Mouse (Mus musculus) cerebellum, adult 2 months (tissue): ENCODE results near the gene Vamp5.

Source experiments
- CTCF ChIP-seq: fragments of 200-500 bp; IDR thresholded peaks from 2 replicates; pipeline ENCODE4 v1.5.1; 2011; ENCODE audit warnings: low read depth, mild to moderate bottlenecking, control low read depth, low read length, moderate library complexity, borderline replicate concordance; ENCODE audit not compliant: insufficient read depth
- POLR2A ChIP-seq: fragments of 200-500 bp; IDR thresholded peaks from 2 replicates; pipeline ENCODE4 v1.6.1; 2011; ENCODE audit warnings: low read length, control low read depth, borderline replicate concordance; ENCODE audit not compliant: insufficient read depth

GRCm38 (mm10) chr6:72379377-72380130 is 714 bp downstream of the Vamp5 start:
- TF ChIP-seq CTCF: no peak
- TF ChIP-seq POLR2A: no peak
